Mouse (Mus musculus) lung, postnatal 0 days (tissue): ENCODE measurements around the gene St8sia2.

Source experiments
- CTCF ChIP-seq: IDR thresholded peaks from 2 replicates; pipeline ENCODE4 v1.5.1; 2016; ENCODE audit warnings: antibody characterized with exemption, mild to moderate bottlenecking
- EP300 ChIP-seq: IDR thresholded peaks from 2 replicates; pipeline ENCODE4 v1.6.1; 2016; ENCODE audit warnings: antibody characterized with exemption, mild to moderate bottlenecking, control low read depth

- no peak for TF ChIP-seq EP300
- no peak for TF ChIP-seq CTCF
Observed at GRCm38 (mm10) chr7:74047591-74047990, 34.1 kb upstream of the St8sia2 start.
